Mouse (Mus musculus): ENCODE results near the gene Zfc3h1.
A peak's percentile ranks its signal among the peaks of the same experiment; 100 is the strongest.

The Zfc3h1 gene

GRCm38 (mm10) chr10:115384221-115385017 lies at the start of gene Zfc3h1, which contains the start of gene Thap2:
Zfc3h1 (plus strand) TSS chr10:115384959.
Thap2 (minus strand) TSS chr10:115384443.
- DNase-seq (ENCODE audit: inconsistent age in 2 of 2, low spot score in 1 of 2), result peak; percentile 99

- no peak for DNase-seq (ENCODE audit: inconsistent age in 2 of 2, low spot score in 1 of 2)
Observed at GRCm38 (mm10) chr10:115336901-115337300, 47.9 kb upstream of the Zfc3h1 start.

- DNase-seq (ENCODE audit: inconsistent age in 2 of 2, low spot score in 1 of 2), result no peak
Observed at GRCm38 (mm10) chr10:115339820-115340328, 44.9 kb upstream of the Zfc3h1 start.

- no peak for DNase-seq (ENCODE audit: inconsistent age in 2 of 2, low spot score in 1 of 2)
Observed at GRCm38 (mm10) chr10:115342771-115343425, 41.9 kb upstream of the Zfc3h1 start.

GRCm38 (mm10) chr10:115346444-115346843 lies 38.3 kb upstream of the Zfc3h1 start:
- no peak for DNase-seq (ENCODE audit: inconsistent age in 2 of 2, low spot score in 1 of 2)

GRCm38 (mm10) chr10:115348131-115348530 lies 36.6 kb upstream of the Zfc3h1 start:
- DNase-seq (ENCODE audit: inconsistent age in 2 of 2, low spot score in 1 of 2), result no peak

- no peak for DNase-seq (ENCODE audit: inconsistent age in 2 of 2, low spot score in 1 of 2)
Observed at GRCm38 (mm10) chr10:115349029-115349428, 35.7 kb upstream of the Zfc3h1 start.

GRCm38 (mm10) chr10:115349509-115349908 lies 35.2 kb upstream of the Zfc3h1 start:
- no peak for DNase-seq (ENCODE audit: inconsistent age in 2 of 2, low spot score in 1 of 2)

- no peak for DNase-seq (ENCODE audit: inconsistent age in 2 of 2, low spot score in 1 of 2)
Observed at GRCm38 (mm10) chr10:115350810-115351397, 33.9 kb upstream of the Zfc3h1 start.

- DNase-seq (ENCODE audit: inconsistent age in 2 of 2, low spot score in 1 of 2), result no peak
Observed at GRCm38 (mm10) chr10:115354553-115354952, 30.2 kb upstream of the Zfc3h1 start.

GRCm38 (mm10) chr10:115355016-115355415 lies 29.7 kb upstream of the Zfc3h1 start:
- DNase-seq (ENCODE audit: inconsistent age in 2 of 2, low spot score in 1 of 2), result no peak

- DNase-seq (ENCODE audit: inconsistent age in 2 of 2, low spot score in 1 of 2), result no peak
Observed at GRCm38 (mm10) chr10:115356106-115356505, 28.7 kb upstream of the Zfc3h1 start.

- DNase-seq (ENCODE audit: inconsistent age in 2 of 2, low spot score in 1 of 2), result no peak
Observed at GRCm38 (mm10) chr10:115358216-115358919, 26.4 kb upstream of the Zfc3h1 start.

- peak in 1 of 2 experiments; percentile 37 for DNase-seq (ENCODE audit: inconsistent age in 2 of 2, low spot score in 1 of 2)
Observed at GRCm38 (mm10) chr10:115359066-115359465, 25.7 kb upstream of the Zfc3h1 start.

- peak; percentile 98 to 99 for DNase-seq (ENCODE audit: inconsistent age in 2 of 2, low spot score in 1 of 2)
Observed at GRCm38 (mm10) chr10:115361840-115362622, 22.7 kb upstream of the Zfc3h1 start, which contains the start of gene Tmem19. Tmem19 (minus strand) TSS chr10:115362501.

GRCm38 (mm10) chr10:115362623-115362964 lies 22.2 kb upstream of the Zfc3h1 start:
- DNase-seq (ENCODE audit: inconsistent age in 2 of 2, low spot score in 1 of 2), result no peak

- DNase-seq (ENCODE audit: inconsistent age in 2 of 2, low spot score in 1 of 2), result peak in 1 of 2 experiments; percentile 60
Observed at GRCm38 (mm10) chr10:115363151-115363550, 21.6 kb upstream of the Zfc3h1 start.

GRCm38 (mm10) chr10:115381506-115382084 lies 3.2 kb upstream of the Zfc3h1 start:
- DNase-seq (ENCODE audit: inconsistent age in 2 of 2, low spot score in 1 of 2), result no peak

GRCm38 (mm10) chr10:115382846-115383643 lies 1.7 kb upstream of the Zfc3h1 start:
- peak in 1 of 2 experiments; percentile 34 for DNase-seq (ENCODE audit: inconsistent age in 2 of 2, low spot score in 1 of 2)

All from adrenal gland, adult (tissue).